ENCODE assay signal across 13 mouse cellular contexts in genomic region chr9:61138741-61139368, GRCm38 (mm10).
DNase-seq lines count a peak whose midpoint lies in the region; ATAC-seq and TF ChIP-seq lines count a peak whose summit lies in the region.
"Had no signal": no experiment of that assay in that cellular context is flagged by ENCODE, and none has a peak within 500 bp of the region (broad histone marks: within the 10 kb centered on the region; RNA-seq: fewer than 3 reads in every experiment).

No protein-coding gene starts in this region.

- no peak for TF ChIP-seq CTCF in heart, postnatal 0 days (IDR thresholded peaks at IDR 0.05; ENCODE audit: low read depth)

- H3K27ac ChIP-seq in heart, postnatal 0 days (ENCODE audit: low read depth): no peak overlapping the region
- no peak overlapping the region for H3K27ac ChIP-seq in midbrain, embryonic 15.5 days

- no peaks in the 10 kb centered on the region for H3K9me3 ChIP-seq in heart, postnatal 0 days (replicated peaks; ENCODE audit: control insufficient read depth, low read length)
- H3K9me3 ChIP-seq in midbrain, embryonic 15.5 days: no peaks in the 10 kb centered on the region
- H3K9me3 ChIP-seq: G1E; megakaryocyte, embryonic 14.5 days had no signal

- 0 out of 2 replicates have a peak, but pooled peaks cover 7% of the 10 kb centered on the region for H3K27me3 ChIP-seq in heart, postnatal 0 days (ENCODE audit: control insufficient read depth, insufficient read depth, low read length)
- H3K27me3 ChIP-seq in midbrain, embryonic 15.5 days (replicated peaks): no peaks in the 10 kb centered on the region; the same call in 1 of the 2 replicates

- H3K36me3 ChIP-seq in heart, postnatal 0 days (replicated peaks; ENCODE audit: control insufficient read depth, insufficient read depth, low read length): no peaks in the 10 kb centered on the region
- no peaks in the 10 kb centered on the region for H3K36me3 ChIP-seq in midbrain, embryonic 15.5 days (replicated peaks)
- H3K36me3 ChIP-seq: G1E had no signal

- DNase-seq in frontal cortex, postnatal 10 days (ENCODE audit: low spot score in 2 of 2): no peak
- peak; percentile 35 for DNase-seq in kidney, postnatal 4 days
- no peak for DNase-seq in kidney, postnatal 25 days
- DNase-seq in adrenal gland, adult 2 months: peak; percentile 67
- no peak for DNase-seq in heart, postnatal 0 days (ENCODE audit: low spot score)
- no peak for DNase-seq in embryo, embryonic 9.5 days (ENCODE audit: extremely low spot score)
- DNase-seq: thymus, adult 2 months had no signal

- H3K4me1 ChIP-seq in heart, postnatal 0 days (ENCODE audit: control insufficient read depth, insufficient read depth): no peaks in the 10 kb centered on the region
- H3K4me1 ChIP-seq in midbrain, embryonic 15.5 days: peaks cover 5% of the 10 kb centered on the region; the same call in 1 of the 2 replicates
- H3K4me1 ChIP-seq: megakaryocyte, embryonic 14.5 days had no signal

- H3K4me2 ChIP-seq in heart, postnatal 0 days (ENCODE audit: low read depth, low read length): no peak overlapping the region
- no peak overlapping the region for H3K4me2 ChIP-seq in midbrain, embryonic 15.5 days
- H3K4me2 ChIP-seq: liver, embryonic 11.5 days had no signal

- TF ChIP-seq EP300 in heart, postnatal 0 days (IDR thresholded peaks at IDR 0.05; ENCODE audit: low read depth): no peak

- no peak overlapping the region for H3K9ac ChIP-seq in heart, postnatal 0 days (replicated peaks; ENCODE audit: low read depth, low read length)
- no peak overlapping the region for H3K9ac ChIP-seq in midbrain, embryonic 15.5 days

- WGBS in heart, postnatal 0 days: 53% methylated on average over 11 of the region's 11 CpGs
- WGBS in midbrain, embryonic 15.5 days: 77% methylated on average over 11 of the region's 11 CpGs

- ATAC-seq in frontal cortex, adult (ENCODE audit: low TSS enrichment): peak; percentile 55; the same call in 1 of the 2 replicates
- peak; percentile 44 for ATAC-seq in heart, postnatal 0 days (ENCODE audit: insufficient read depth, low read depth)
- no peak for ATAC-seq in midbrain, embryonic 15.5 days (replicated peaks)
- ATAC-seq: inflammation-experienced regulatory T-cells, adult 6 months had no signal

- no peak overlapping the region for H3K4me3 ChIP-seq in heart, postnatal 0 days (ENCODE audit: low read depth, low read length)
- H3K4me3 ChIP-seq in midbrain, embryonic 15.5 days: no peak overlapping the region
- H3K4me3 ChIP-seq: megakaryocyte, embryonic 14.5 days had no signal

Comparison
In these comparisons a context has a peak if more than half of its experiments do, and no peak if none do; other contexts are left out.
1. DNase-seq: peak in kidney, postnatal 4 days (2 of 2) and adrenal gland, adult 2 months (single experiment); none in frontal cortex, postnatal 10 days (0 of 2), kidney, postnatal 25 days (0 of 2), heart, postnatal 0 days (single experiment) and embryo, embryonic 9.5 days (single experiment).